Mouse (Mus musculus): ENCODE results near the gene Pdf.

DNA sequence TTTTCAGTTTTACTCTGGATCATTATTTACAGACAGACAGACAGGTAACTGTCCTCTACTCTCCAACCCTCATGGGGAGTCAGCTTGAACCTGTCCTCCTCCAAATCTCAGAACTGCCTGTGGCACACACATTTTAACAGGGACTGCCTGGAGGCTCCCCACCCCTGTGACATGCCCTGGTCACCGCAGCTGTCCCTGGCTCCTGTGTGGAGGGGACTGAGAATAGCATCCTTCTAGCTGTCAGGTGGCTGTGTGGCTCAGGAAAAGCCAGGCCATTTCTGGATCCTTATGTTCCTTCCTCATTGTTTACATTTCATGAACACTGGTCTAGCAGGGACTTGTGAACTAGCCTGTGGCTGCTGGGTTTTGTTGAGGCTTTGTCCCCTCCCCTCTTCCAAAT, 25.7 kb upstream of the Pdf start:
- no peak for TF ChIP-seq MAFK (IDR thresholded peaks at IDR 0.05; ENCODE audit: insufficient read depth, low read depth, low read length)
- no peak for TF ChIP-seq HCFC1 (IDR thresholded peaks at IDR 0.05; ENCODE audit: borderline replicate concordance, insufficient read depth, low read length)
- TF ChIP-seq CHD2 (IDR thresholded peaks at IDR 0.05; ENCODE audit: low read depth, low read length), result no peak
- no peak for TF ChIP-seq ZC3H11A (IDR thresholded peaks at IDR 0.05; ENCODE audit: borderline replicate concordance, low read depth, low read length)
- TF ChIP-seq ZNF384 (IDR thresholded peaks at IDR 0.05; ENCODE audit: low read depth, low read length), result no peak

Measured in ES-E14 (cell line).